Mouse (Mus musculus): ENCODE results near the gene Art3. TPM values are rescaled to one million over a fixed set of nuclear protein-coding genes. Genes with fewer than 3 reads are reported as not detected.

Gene Art3
- polyA plus RNA-seq, 1 experiment from 2014 or later = 59.2 TPM

DNA sequence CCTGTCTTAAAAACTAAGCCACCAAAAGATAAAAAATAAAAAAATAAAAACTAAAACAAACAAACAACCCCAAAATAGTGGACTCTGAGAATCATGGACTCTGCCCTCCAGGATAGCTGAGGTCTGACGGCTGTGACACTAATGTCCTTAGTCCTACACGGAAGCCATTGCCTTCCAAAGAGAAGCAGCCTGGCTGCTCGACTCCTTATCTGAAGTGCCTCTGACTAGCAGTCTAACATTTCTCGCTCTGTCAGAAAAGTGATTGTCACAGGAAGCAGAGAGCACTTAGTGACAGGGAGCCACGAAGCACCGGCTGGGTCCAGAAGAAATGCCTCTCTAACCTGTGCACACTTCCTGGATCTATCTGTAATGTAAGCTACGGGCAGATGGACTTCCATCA, 111.3 kb downstream of the Art3 start:
- peaks cover 43% of the 10 kb centered on the region for H3K36me3 ChIP-seq (ENCODE audit: control insufficient read depth, insufficient read depth, low read length)
- 9% methylated on average over 7 of the region's 7 CpGs for WGBS
- no peaks in the 10 kb centered on the region for H3K9me3 ChIP-seq (ENCODE audit: control insufficient read depth, low read length)
- peaks cover 6 to 23% of the 10 kb centered on the region in 2 experiments for H3K4me1 ChIP-seq (ENCODE audit: control insufficient read depth in 2 of 2, insufficient read depth in 2 of 2, low read length in 2 of 2)
- ATAC-seq (ENCODE audit: insufficient number of reproducible peaks, insufficient read depth, low FRiP score, low read depth) = peak; percentile 67; the same call in 1 of the 2 replicates
- H3K4me3 ChIP-seq (ENCODE audit: control insufficient read depth in 1 of 2, insufficient read depth in 1 of 2, low read depth in 1 of 2, low read length in 2 of 2) = no peak overlapping the region
- no peaks in the 10 kb centered on the region for H3K27me3 ChIP-seq (ENCODE audit: control insufficient read depth, insufficient read depth, low read length)
- H3K4me2 ChIP-seq (ENCODE audit: low read length) = peak overlapping the region; percentile 29; the same call in 1 of the 2 replicates
- H3K9ac ChIP-seq (ENCODE audit: low read length) = no peak overlapping the region
- H3K27ac ChIP-seq (replicated peaks in 1 of 2; ENCODE audit: control insufficient read depth in 1 of 2, insufficient read depth in 1 of 2, low read depth in 2 of 2, low read length in 2 of 2) = peak overlapping the region; percentile 69 to 80

- no peaks in the 10 kb centered on the region for H3K9me3 ChIP-seq (ENCODE audit: control insufficient read depth, low read length)
- H3K27ac ChIP-seq (replicated peaks in 1 of 2; ENCODE audit: control insufficient read depth in 1 of 2, insufficient read depth in 1 of 2, low read depth in 2 of 2, low read length in 2 of 2) = no peak overlapping the region
- no peak overlapping the region for H3K4me3 ChIP-seq (ENCODE audit: control insufficient read depth in 1 of 2, insufficient read depth in 1 of 2, low read depth in 1 of 2, low read length in 2 of 2)
- ATAC-seq (ENCODE audit: insufficient number of reproducible peaks, insufficient read depth, low FRiP score, low read depth) = no peak
- 61% methylated on average over 2 of the region's 2 CpGs for WGBS
- H3K4me2 ChIP-seq (ENCODE audit: low read length) = no peak overlapping the region
- H3K27me3 ChIP-seq (ENCODE audit: control insufficient read depth, insufficient read depth, low read length) = no peaks in the 10 kb centered on the region
- peaks cover 63% of the 10 kb centered on the region for H3K36me3 ChIP-seq (ENCODE audit: control insufficient read depth, insufficient read depth, low read length)
- H3K4me1 ChIP-seq (ENCODE audit: control insufficient read depth in 2 of 2, insufficient read depth in 2 of 2, low read length in 2 of 2) = peaks cover 11 to 29% of the 10 kb centered on the region in 2 experiments
- no peak overlapping the region for H3K9ac ChIP-seq (ENCODE audit: low read length)
Observed at GRCm38 (mm10) chr5:92445016-92445415, 113.4 kb downstream of the Art3 start.

DNA sequence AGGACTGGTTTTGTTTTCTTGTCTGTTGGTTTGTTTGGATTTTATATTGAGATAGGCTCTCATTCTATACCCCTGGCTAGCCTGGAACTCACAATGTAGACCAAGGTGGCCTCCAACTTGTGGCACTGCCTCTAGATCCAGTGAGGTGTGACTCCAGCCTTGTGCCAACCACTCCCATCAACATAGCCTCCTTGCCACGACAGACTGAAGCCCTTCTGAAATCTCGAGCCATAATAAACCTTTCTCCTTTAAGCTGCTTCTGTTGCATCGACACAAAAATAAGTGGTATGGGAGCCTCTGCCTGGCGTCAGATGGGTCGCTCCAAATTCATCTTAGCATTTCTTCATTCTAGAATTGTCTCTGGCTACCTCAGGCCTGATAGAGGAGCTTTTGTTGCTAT, 115.1 kb downstream of the Art3 start:
- no peak overlapping the region for H3K4me3 ChIP-seq (ENCODE audit: control insufficient read depth in 1 of 2, insufficient read depth in 1 of 2, low read depth in 1 of 2, low read length in 2 of 2)
- no peak overlapping the region for H3K27ac ChIP-seq (replicated peaks in 1 of 2; ENCODE audit: control insufficient read depth in 1 of 2, insufficient read depth in 1 of 2, low read depth in 2 of 2, low read length in 2 of 2)
- no peaks in the 10 kb centered on the region for H3K9me3 ChIP-seq (ENCODE audit: control insufficient read depth, low read length)
- H3K36me3 ChIP-seq (ENCODE audit: control insufficient read depth, insufficient read depth, low read length) = peaks cover 78% of the 10 kb centered on the region
- ATAC-seq (ENCODE audit: insufficient number of reproducible peaks, insufficient read depth, low FRiP score, low read depth) = no peak
- no peaks in the 10 kb centered on the region for H3K27me3 ChIP-seq (ENCODE audit: control insufficient read depth, insufficient read depth, low read length)
- H3K4me1 ChIP-seq (ENCODE audit: control insufficient read depth in 2 of 2, insufficient read depth in 2 of 2, low read length in 2 of 2) = peaks cover 8 to 18% of the 10 kb centered on the region in 2 experiments
- 90% methylated on average over 5 of the region's 5 CpGs for WGBS
- no peak overlapping the region for H3K4me2 ChIP-seq (ENCODE audit: low read length)
- H3K9ac ChIP-seq (ENCODE audit: low read length) = no peak overlapping the region

- H3K9me3 ChIP-seq (ENCODE audit: control insufficient read depth, low read length) = no peaks in the 10 kb centered on the region
- no peak overlapping the region for H3K4me3 ChIP-seq (ENCODE audit: control insufficient read depth in 1 of 2, insufficient read depth in 1 of 2, low read depth in 1 of 2, low read length in 2 of 2)
- H3K4me2 ChIP-seq (ENCODE audit: low read length) = no peak overlapping the region
- 94% methylated on average over 5 of the region's 5 CpGs for WGBS
- H3K27me3 ChIP-seq (ENCODE audit: control insufficient read depth, insufficient read depth, low read length) = no peaks in the 10 kb centered on the region
- no peak overlapping the region for H3K9ac ChIP-seq (ENCODE audit: low read length)
- no peak for ATAC-seq (ENCODE audit: insufficient number of reproducible peaks, insufficient read depth, low FRiP score, low read depth)
- peaks cover 84% of the 10 kb centered on the region for H3K36me3 ChIP-seq (ENCODE audit: control insufficient read depth, insufficient read depth, low read length)
- H3K27ac ChIP-seq (replicated peaks in 1 of 2; ENCODE audit: control insufficient read depth in 1 of 2, insufficient read depth in 1 of 2, low read depth in 2 of 2, low read length in 2 of 2) = no peak overlapping the region
- peaks cover 7 to 19% of the 10 kb centered on the region in 2 experiments; a peak in 2 of 4 replicates for H3K4me1 ChIP-seq (ENCODE audit: control insufficient read depth in 2 of 2, insufficient read depth in 2 of 2, low read length in 2 of 2)
Observed at GRCm38 (mm10) chr5:92452876-92453275, 121.2 kb downstream of the Art3 start.

DNA sequence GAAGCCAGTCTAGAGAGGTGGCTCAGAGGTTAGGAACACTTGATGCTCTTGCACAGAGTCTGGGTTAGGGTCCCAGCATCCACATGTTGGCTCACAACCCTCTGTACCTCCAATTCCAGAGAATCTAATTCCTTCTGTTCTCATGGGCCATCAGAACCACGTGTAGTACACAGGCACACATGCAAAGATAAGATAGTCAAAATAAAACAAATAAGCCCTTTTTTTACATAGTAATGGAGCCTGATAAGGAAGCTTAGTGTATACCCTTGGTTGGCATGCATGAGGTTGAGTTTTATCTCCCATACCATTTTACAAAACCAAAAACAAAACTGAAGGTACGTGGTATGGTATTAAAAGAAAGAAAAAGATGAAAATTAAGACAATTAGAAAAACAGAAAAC, 125.8 kb downstream of the Art3 start:
- no peak overlapping the region for H3K4me3 ChIP-seq (ENCODE audit: control insufficient read depth in 1 of 2, insufficient read depth in 1 of 2, low read depth in 1 of 2, low read length in 2 of 2)
- no peak overlapping the region for H3K4me2 ChIP-seq (ENCODE audit: low read length)
- no peak for ATAC-seq (ENCODE audit: insufficient number of reproducible peaks, insufficient read depth, low FRiP score, low read depth)
- H3K9ac ChIP-seq (ENCODE audit: low read length) = no peak overlapping the region
- peaks cover 70% of the 10 kb centered on the region for H3K36me3 ChIP-seq (ENCODE audit: control insufficient read depth, insufficient read depth, low read length)
- peaks cover 2 to 13% of the 10 kb centered on the region in 2 experiments; a peak in 1 of 4 replicates for H3K4me1 ChIP-seq (ENCODE audit: control insufficient read depth in 2 of 2, insufficient read depth in 2 of 2, low read length in 2 of 2)
- WGBS = 57% methylated on average over 2 of the region's 2 CpGs
- H3K9me3 ChIP-seq (ENCODE audit: control insufficient read depth, low read length) = no peaks in the 10 kb centered on the region
- H3K27me3 ChIP-seq (ENCODE audit: control insufficient read depth, insufficient read depth, low read length) = no peaks in the 10 kb centered on the region
- no peak overlapping the region for H3K27ac ChIP-seq (replicated peaks in 1 of 2; ENCODE audit: control insufficient read depth in 1 of 2, insufficient read depth in 1 of 2, low read depth in 2 of 2, low read length in 2 of 2)

DNA sequence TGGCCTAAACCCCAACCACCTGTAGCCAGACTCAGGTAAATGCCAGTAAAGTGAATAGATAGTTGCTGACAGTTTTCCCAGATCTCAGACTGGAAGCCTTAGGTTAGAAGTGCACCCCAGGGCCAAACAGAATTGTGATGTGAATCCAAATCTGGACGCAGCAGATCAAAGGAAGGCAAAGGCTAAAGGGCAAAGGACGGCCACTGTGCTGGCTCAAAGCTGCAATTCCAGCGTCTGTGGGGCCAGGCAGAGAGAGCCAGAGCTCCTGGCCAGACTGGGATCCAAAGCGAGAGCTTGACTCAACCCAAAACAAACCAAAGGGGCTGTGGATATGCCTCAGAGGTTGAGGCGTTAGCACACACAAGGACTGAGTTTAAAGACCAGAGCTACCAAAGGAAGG, 127.1 kb downstream of the Art3 start:
- peaks cover 57% of the 10 kb centered on the region for H3K36me3 ChIP-seq (ENCODE audit: control insufficient read depth, insufficient read depth, low read length)
- WGBS = 71% methylated on average over 5 of the region's 5 CpGs
- no peak overlapping the region for H3K9ac ChIP-seq (ENCODE audit: low read length)
- H3K27ac ChIP-seq (replicated peaks in 1 of 2; ENCODE audit: control insufficient read depth in 1 of 2, insufficient read depth in 1 of 2, low read depth in 2 of 2, low read length in 2 of 2) = no peak overlapping the region
- H3K4me3 ChIP-seq (ENCODE audit: control insufficient read depth in 1 of 2, insufficient read depth in 1 of 2, low read depth in 1 of 2, low read length in 2 of 2) = no peak overlapping the region
- no peak for ATAC-seq (ENCODE audit: insufficient number of reproducible peaks, insufficient read depth, low FRiP score, low read depth)
- H3K27me3 ChIP-seq (ENCODE audit: control insufficient read depth, insufficient read depth, low read length) = no peaks in the 10 kb centered on the region
- no peak overlapping the region for H3K4me2 ChIP-seq (ENCODE audit: low read length)
- peaks cover 2 to 13% of the 10 kb centered on the region in 2 experiments; a peak in 1 of 4 replicates for H3K4me1 ChIP-seq (ENCODE audit: control insufficient read depth in 2 of 2, insufficient read depth in 2 of 2, low read length in 2 of 2)
- no peaks in the 10 kb centered on the region for H3K9me3 ChIP-seq (ENCODE audit: control insufficient read depth, low read length)

GRCm38 (mm10) chr5:92461321-92461720, 129.7 kb downstream of the Art3 start:
- Histone ChIP-seq H3K9ac (ENCODE audit: low read length) (no peak overlapping the region), H3K4me2 (ENCODE audit: low read length) (no peak overlapping the region), H3K36me3 (ENCODE audit: control insufficient read depth, insufficient read depth, low read length) (peaks cover 47% of the 10 kb centered on the region), H3K9me3 (ENCODE audit: control insufficient read depth, low read length) (no peaks in the 10 kb centered on the region), H3K27ac (replicated peaks in 1 of 2; ENCODE audit: control insufficient read depth in 1 of 2, insufficient read depth in 1 of 2, low read depth in 2 of 2, low read length in 2 of 2) (no peak overlapping the region), H3K4me3 (ENCODE audit: control insufficient read depth in 1 of 2, insufficient read depth in 1 of 2, low read depth in 1 of 2, low read length in 2 of 2) (no peak overlapping the region), H3K4me1 (ENCODE audit: control insufficient read depth in 2 of 2, insufficient read depth in 2 of 2, low read length in 2 of 2) (0 out of 4 replicates have a peak, but pooled peaks cover 2% of the 10 kb centered on the region in 2 experiments), H3K27me3 (ENCODE audit: control insufficient read depth, insufficient read depth, low read length) (no peaks in the 10 kb centered on the region)
- ATAC-seq (ENCODE audit: insufficient number of reproducible peaks, insufficient read depth, low FRiP score, low read depth) = no peak
- 16% methylated on average over 5 of the region's 5 CpGs for WGBS

Data from heart, embryonic 14.5 days (tissue).